Mouse (Mus musculus) regulatory T cell (primary cell): ENCODE data around the gene Pdlim4.

Experiments used
- in situ Hi-C: fragments of 300-600 bp; cut with MboI, MseI; formaldehyde crosslinking; loops from one replicate; pipeline ENCODE4 v1.15.1; 2025; ENCODE audit warnings: high pct_unique_total_duplicates

Pdlim4 gene

GRCm38 (mm10) chr11:54018893-54019732 is 49.7 kb downstream of the Pdlim4 start:
- in situ Hi-C loops: no loop called here

DNA sequence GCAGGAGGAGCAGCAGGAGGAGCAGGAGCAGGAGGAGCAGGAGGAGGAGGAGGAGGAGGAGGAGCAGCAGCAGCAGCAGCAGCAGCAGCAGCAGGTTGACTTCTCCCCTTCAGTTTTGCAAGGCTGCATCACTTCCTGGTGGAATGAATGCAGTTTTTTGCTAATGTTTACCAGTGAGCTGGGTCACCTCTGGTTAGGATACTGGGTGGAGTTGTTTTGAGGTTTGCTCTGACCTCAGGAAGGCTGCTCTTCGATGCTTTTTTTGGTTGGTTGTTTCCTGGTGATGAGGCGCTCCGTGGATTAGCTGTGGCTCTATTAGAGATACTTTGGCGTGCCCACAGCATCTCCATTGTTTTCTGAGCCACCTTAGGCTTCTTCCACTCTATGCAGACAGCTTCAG is 51.2 kb downstream of the Pdlim4 start:
- in situ Hi-C loops: no loop called here

DNA sequence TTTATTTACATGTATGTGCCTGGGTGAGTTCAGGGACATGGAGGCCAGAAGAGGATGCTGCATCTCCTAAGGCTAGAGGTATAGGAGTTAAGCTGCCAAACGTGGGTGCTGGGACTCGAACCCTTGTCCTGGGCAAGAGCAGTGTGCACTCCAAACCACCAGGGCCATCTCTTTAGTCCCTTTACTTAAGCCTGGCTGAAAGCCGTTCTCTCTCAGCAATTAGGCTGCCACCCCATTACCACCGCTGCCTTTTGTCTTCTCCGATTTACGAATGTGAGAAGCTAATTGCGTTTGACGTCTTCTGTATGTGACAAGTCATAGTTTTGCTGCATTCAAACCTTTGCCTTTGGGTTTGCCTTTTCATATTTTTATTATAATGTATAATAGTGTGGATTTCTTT is 52.8 kb downstream of the Pdlim4 start:
- in situ Hi-C loops: no loop called here

DNA sequence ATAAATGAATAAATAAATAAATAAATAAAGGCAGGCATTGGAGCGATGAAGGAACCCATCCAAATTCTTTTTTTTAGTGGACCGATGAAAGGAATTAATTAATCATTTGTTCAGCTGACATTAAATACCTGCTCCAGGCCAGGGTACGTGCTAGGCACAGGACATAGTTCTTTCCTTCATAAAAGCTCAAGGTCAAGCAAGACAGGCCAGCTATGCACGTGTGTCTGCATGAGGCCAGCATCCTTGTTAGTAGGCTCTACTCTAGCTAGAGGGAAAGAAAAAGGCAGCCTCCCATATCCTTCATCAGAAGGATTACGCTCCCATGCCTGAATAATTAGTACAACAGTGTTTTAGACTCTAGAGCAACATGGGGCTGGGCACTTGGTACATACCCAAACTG is 55.9 kb downstream of the Pdlim4 start:
- in situ Hi-C loops: no loop called here

GRCm38 (mm10) chr11:54011255-54011654 is 57.6 kb downstream of the Pdlim4 start:
- in situ Hi-C loops: no loop called here

GRCm38 (mm10) chr11:54008416-54008920 is 60.3 kb downstream of the Pdlim4 start:
- in situ Hi-C loops: loop anchor here (5.0 kb wide), 1 partner anchor 49 kb away; no protein-coding TSS in a partner anchor

GRCm38 (mm10) chr11:54007717-54008116 is 61.1 kb downstream of the Pdlim4 start:
- in situ Hi-C loops: loop anchor here (5.0 kb wide), 1 partner anchor 50 kb away; no protein-coding TSS in a partner anchor

- in situ Hi-C loops: loop anchor here (5.0 kb wide), 1 partner anchor 50 kb away; no protein-coding TSS in a partner anchor
Measured at GRCm38 (mm10) chr11:54006901-54007300, 61.9 kb downstream of the Pdlim4 start.

DNA sequence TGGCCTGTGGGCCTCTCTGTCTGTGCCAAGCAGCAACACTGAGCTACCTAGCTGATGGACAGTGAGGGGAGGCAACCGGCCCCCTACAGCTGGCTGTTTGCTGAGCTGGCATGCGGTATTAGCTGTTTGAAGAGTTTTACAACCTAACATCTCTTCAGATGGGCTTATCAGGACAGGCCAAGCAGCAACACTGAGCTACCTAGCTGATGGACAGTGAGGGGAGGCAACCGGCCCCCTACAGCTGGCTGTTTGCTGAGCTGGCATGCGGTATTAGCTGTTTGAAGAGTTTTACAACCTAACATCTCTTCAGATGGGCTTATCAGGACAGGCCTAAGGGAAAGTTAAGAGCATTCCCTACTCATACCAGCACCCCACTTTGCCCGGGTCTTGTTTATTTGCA is 62.5 kb downstream of the Pdlim4 start:
- in situ Hi-C loops: loop anchor here (5.0 kb wide), 1 partner anchor 51 kb away; no protein-coding TSS in a partner anchor
